Mouse (Mus musculus) limb, embryonic 10.5 days (tissue): ENCODE results near the gene Cntfr. TPM values are rescaled to one million over a fixed set of nuclear protein-coding genes. Genes with fewer than 3 reads are reported as not detected.

Source experiments
- DNase-seq: peaks from one replicate; pipeline ENCODE4 v3.0.0-alpha.2; 2017; ENCODE audit warnings: low spot score
- H3K27ac ChIP-seq: fragments of 300-500 bp; sonication (generic); 2 replicates; pipeline ENCODE4 v1.5.1; 2016; ENCODE audit warnings: mild to moderate bottlenecking
- H3K27me3 ChIP-seq: fragments of 300-500 bp; sonication (generic); 2 replicates; pipeline ENCODE4 v1.6.1; 2016; ENCODE audit warnings: low read depth, mild to moderate bottlenecking; ENCODE audit not compliant: poor library complexity, severe bottlenecking
- H3K36me3 ChIP-seq: fragments of 300-500 bp; sonication (generic); 2 replicates; pipeline ENCODE4 v1.6.1; 2016; ENCODE audit warnings: mild to moderate bottlenecking, moderate library complexity
- H3K4me1 ChIP-seq: fragments of 300-500 bp; sonication (generic); 2 replicates; pipeline ENCODE4 v1.6.1; 2016
- H3K4me3 ChIP-seq: fragments of 300-500 bp; sonication (generic); 2 replicates; pipeline ENCODE4 v1.5.1; 2016; ENCODE audit warnings: mild to moderate bottlenecking, moderate library complexity
- H3K9me3 ChIP-seq: fragments of 300-500 bp; sonication (generic); replicated peaks from 2 replicates; pipeline ENCODE4 v1.6.1; 2016; ENCODE audit warnings: mild to moderate bottlenecking
- WGBS: fragments of 180-500 bp; shearing (Covaris S2); methylation state at CpG from one replicate; pipeline ENCODE4 v1.1.7; 2016; 5-methylcytosine and 5-hydroxymethylcytosine counted together
- polyA plus RNA-seq: library from polyadenylated mRNA; unstranded; fragments of >200 nt; fragmentation: Nextera tagmentation; extraction: Ambion mirVana; gene quantifications from 2 replicates; pipeline ENCODE4 v1.2.1, GENCODE M21; 2016

The Cntfr gene
- polyA plus RNA-seq, 1 experiment from 2014 or later: 6.1 TPM

- WGBS: 31% methylated on average over 6 of the region's 6 CpGs
- Histone ChIP-seq H3K9me3 (no peaks in the 10 kb centered on the region), H3K27ac (peak overlapping the region; percentile 7), H3K4me1 (peaks cover 44% of the 10 kb centered on the region), H3K27me3 (0 out of 2 replicates have a peak, but pooled peaks cover 5% of the 10 kb centered on the region), H3K4me3 (no peak overlapping the region), H3K36me3 (peaks cover 47% of the 10 kb centered on the region)
- no peak for DNase-seq
Observed at GRCm38 (mm10) chr4:41716834-41717233, 19.9 kb upstream of the Cntfr start.

- 84% methylated on average over 5 of the region's 5 CpGs for WGBS
- Histone ChIP-seq H3K4me1 (peaks cover 46% of the 10 kb centered on the region), H3K27ac (no peak overlapping the region), H3K36me3 (peaks cover 60% of the 10 kb centered on the region), H3K27me3 (0 out of 2 replicates have a peak, but pooled peaks cover 5% of the 10 kb centered on the region), H3K9me3 (no peaks in the 10 kb centered on the region), H3K4me3 (no peak overlapping the region)
- no peak for DNase-seq
Observed at GRCm38 (mm10) chr4:41715596-41715995, 18.7 kb upstream of the Cntfr start.

- Histone ChIP-seq H3K4me1 (peaks cover 46% of the 10 kb centered on the region), H3K36me3 (peaks cover 62% of the 10 kb centered on the region), H3K9me3 (no peaks in the 10 kb centered on the region), H3K27ac (no peak overlapping the region), H3K27me3 (0 out of 2 replicates have a peak, but pooled peaks cover 5% of the 10 kb centered on the region), H3K4me3 (no peak overlapping the region)
- DNase-seq: no peak
- WGBS: 77% methylated on average over 8 of the region's 8 CpGs
Observed at GRCm38 (mm10) chr4:41715082-41715481, 18.2 kb upstream of the Cntfr start.

- Histone ChIP-seq H3K9me3 (no peaks in the 10 kb centered on the region), H3K27me3 (0 out of 2 replicates have a peak, but pooled peaks cover 5% of the 10 kb centered on the region), H3K27ac (no peak overlapping the region), H3K4me3 (peak overlapping the region; percentile 79; the same call in 1 of the 2 replicates), H3K4me1 (peaks cover 46% of the 10 kb centered on the region), H3K36me3 (peaks cover 55% of the 10 kb centered on the region)
- peak; percentile 67 for DNase-seq
- WGBS: 17% methylated on average over 8 of the region's 8 CpGs
Observed at GRCm38 (mm10) chr4:41714276-41714675, 17.4 kb upstream of the Cntfr start.

DNA sequence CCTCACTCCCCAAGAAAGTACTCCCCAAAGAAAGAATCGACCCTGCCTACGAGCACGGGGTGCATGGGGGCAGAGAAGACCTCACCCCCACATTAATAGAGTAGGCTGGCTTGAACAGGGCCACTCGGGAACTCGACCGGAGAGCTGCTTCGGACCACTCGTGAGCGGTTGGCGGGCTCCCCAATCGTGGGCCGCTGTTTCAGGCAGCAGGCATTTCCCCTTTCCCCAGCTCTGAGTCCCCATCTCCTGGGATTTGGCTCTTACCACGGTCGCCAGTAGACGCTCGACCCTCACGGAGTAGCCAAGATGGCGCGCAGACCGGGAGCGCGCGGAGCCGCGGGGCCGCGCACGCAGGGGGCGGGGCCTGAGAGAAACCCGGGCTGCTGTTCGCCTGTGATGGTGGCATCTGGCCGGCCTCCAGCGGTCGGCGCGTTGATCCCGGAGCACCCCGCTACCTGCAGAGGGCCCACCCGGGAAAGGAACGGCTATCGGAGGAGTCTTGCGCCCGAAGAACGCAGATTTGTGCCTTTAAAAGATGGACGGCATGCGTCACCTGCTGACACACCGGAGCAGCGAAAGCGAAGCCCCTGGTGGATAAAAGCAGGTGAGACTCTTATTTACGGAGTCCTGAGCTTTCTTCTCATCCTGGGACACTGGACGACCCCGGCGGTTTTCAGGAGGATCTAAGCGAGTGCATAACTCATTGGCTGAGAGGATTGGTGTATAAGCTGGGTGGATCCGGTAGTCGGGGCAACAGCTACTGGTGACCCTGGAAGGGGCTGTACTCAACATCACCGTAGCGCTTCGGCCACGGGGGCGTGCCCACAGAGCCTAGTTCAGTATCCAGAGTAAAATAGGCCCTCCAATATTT lies 16.5 kb upstream of the Cntfr start, which contains the start of gene Rpp25l:
Rpp25l (minus strand) TSS at position 338 of the 871 bp plus-strand sequence.
- Histone ChIP-seq H3K27me3 (0 out of 2 replicates have a peak, but pooled peaks cover 5% of the 10 kb centered on the region), H3K4me3 (peak within 1 kb of the TSS; percentile 79), H3K4me1 (peaks cover 50% of the 10 kb centered on the region), H3K36me3 (peaks cover 47% of the 10 kb centered on the region), H3K27ac (peak within 1 kb of the TSS; percentile 95), H3K9me3 (no peaks in the 10 kb centered on the region)
- DNase-seq: peak; percentile 94
- under 1% methylated on average over 61 of the region's 61 CpGs for WGBS

DNA sequence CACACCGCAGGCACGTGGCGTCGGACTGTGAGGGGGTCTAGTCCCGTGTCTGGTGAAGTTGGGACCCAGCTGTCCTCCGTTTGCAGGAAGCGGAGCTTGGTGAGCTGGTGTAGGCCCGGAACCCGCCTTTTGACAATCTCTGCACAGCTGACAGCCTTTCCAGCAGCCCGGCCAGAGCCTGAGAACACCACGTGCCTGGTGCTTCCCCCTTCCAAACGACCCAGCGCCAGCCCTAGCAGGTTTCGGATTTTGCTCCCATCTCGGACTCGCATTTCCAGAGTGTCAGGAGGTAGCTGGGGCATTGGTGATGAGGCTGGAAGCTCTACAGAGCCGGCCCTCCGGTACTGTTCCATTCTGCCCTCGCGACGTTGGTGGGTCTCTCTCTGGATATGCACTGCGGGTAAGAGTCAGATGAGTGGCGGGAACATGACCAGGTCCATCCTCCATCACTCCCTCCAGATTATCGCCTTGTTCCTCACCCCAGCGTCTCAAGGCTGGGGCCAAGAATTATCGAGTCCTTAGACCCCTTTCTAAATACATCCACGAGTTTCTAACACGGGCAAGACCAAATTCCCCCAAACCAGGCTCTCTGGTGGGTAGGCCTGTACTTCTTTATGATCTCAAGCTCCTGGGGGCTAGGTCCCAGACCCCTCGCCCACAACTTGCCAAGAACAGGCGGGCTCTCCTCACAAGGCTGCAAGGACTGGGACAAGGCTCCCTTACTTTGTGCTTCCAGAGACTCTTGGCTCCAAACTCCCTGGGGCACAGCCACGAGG lies 15.7 kb upstream of the Cntfr start:
- Histone ChIP-seq H3K4me1 (peaks cover 58% of the 10 kb centered on the region), H3K4me3 (peak overlapping the region; percentile 79), H3K27me3 (peaks cover 11% of the 10 kb centered on the region; the same call in 1 of the 2 replicates), H3K9me3 (no peaks in the 10 kb centered on the region), H3K36me3 (peaks cover 39% of the 10 kb centered on the region), H3K27ac (peak overlapping the region; percentile 95)
- WGBS: 55% methylated on average over 31 of the region's 31 CpGs
- DNase-seq: no peak

GRCm38 (mm10) chr4:41711705-41712375 lies 15.0 kb upstream of the Cntfr start:
- peaks cover 15% of the 10 kb centered on the region; the same call in 1 of the 2 replicates for H3K27me3 ChIP-seq
- DNase-seq: no peak
- no peaks in the 10 kb centered on the region for H3K9me3 ChIP-seq
- H3K4me1 ChIP-seq: peaks cover 58% of the 10 kb centered on the region
- 83% methylated on average over 16 of the region's 16 CpGs for WGBS
- H3K27ac ChIP-seq: peak overlapping the region; percentile 95; the same call in 1 of the 2 replicates
- H3K4me3 ChIP-seq: peak overlapping the region; percentile 79
- H3K36me3 ChIP-seq: peaks cover 33% of the 10 kb centered on the region

- Histone ChIP-seq H3K4me1 (peaks cover 56% of the 10 kb centered on the region), H3K9me3 (no peaks in the 10 kb centered on the region), H3K27ac (no peak overlapping the region), H3K36me3 (peaks cover 23% of the 10 kb centered on the region), H3K27me3 (peaks cover 31% of the 10 kb centered on the region), H3K4me3 (no peak overlapping the region)
- WGBS: 66% methylated on average over 4 of the region's 4 CpGs
- DNase-seq: no peak
Observed at GRCm38 (mm10) chr4:41710229-41710628, 13.3 kb upstream of the Cntfr start.

DNA sequence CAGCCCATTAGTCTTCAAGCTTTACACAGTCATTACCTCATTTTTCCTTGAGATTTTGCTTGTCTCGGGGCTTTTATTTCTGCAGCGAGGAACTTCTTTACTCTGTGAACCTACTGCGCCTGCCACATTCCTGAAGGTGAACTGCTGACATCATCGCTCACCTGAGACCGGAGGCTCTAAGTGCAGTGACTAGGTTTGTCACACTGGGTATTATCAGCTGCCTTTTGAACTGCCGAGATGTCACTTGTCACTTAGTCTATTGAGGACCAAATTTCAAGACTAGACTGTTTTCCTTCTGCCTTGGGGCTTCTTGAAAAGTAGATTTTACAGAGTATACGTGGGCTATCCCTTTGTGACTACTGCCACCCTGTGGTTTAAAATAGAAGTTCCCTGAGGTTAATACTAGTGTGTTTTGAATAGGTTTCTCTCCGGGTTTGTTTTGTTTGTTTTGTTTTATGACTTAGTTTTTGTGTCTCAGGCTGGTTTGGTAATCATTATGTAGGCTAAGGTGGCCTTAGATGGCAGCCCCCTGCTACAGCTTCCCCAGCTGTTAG lies 11.4 kb upstream of the Cntfr start:
- peaks cover 23% of the 10 kb centered on the region for H3K36me3 ChIP-seq
- DNase-seq: no peak
- 41% methylated on average over 8 of the region's 8 CpGs for WGBS
- no peak overlapping the region for H3K27ac ChIP-seq
- no peaks in the 10 kb centered on the region for H3K9me3 ChIP-seq
- H3K4me1 ChIP-seq: peaks cover 57% of the 10 kb centered on the region
- H3K4me3 ChIP-seq: no peak overlapping the region
- H3K27me3 ChIP-seq: peaks cover 44% of the 10 kb centered on the region

DNA sequence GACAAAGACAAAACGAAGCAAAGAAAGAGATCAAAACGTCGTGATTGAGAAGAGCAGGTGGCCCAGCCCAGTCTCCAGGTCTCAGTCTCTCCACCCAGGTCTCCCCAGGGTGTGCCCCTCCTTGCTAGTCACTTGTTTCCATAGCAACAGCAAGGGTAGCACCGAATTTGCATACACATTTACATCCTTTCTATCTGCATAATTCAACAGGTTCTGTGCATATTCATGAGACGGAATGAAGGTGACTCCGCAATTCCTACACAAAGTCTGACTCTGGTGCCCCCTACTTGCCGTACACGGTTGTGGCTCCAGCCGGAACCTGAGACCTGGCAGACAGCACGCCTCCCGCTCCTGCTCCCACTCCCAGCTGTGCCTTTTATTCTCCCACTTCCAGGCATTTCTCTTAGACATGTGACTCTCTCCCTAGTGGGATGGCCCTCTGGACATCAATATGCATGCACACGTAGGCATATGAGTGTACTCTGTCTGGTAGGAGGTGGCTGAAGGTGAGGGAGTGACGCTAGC lies 10.2 kb upstream of the Cntfr start:
- WGBS: 2% methylated on average over 13 of the region's 13 CpGs
- peak; percentile 74 for DNase-seq

DNA sequence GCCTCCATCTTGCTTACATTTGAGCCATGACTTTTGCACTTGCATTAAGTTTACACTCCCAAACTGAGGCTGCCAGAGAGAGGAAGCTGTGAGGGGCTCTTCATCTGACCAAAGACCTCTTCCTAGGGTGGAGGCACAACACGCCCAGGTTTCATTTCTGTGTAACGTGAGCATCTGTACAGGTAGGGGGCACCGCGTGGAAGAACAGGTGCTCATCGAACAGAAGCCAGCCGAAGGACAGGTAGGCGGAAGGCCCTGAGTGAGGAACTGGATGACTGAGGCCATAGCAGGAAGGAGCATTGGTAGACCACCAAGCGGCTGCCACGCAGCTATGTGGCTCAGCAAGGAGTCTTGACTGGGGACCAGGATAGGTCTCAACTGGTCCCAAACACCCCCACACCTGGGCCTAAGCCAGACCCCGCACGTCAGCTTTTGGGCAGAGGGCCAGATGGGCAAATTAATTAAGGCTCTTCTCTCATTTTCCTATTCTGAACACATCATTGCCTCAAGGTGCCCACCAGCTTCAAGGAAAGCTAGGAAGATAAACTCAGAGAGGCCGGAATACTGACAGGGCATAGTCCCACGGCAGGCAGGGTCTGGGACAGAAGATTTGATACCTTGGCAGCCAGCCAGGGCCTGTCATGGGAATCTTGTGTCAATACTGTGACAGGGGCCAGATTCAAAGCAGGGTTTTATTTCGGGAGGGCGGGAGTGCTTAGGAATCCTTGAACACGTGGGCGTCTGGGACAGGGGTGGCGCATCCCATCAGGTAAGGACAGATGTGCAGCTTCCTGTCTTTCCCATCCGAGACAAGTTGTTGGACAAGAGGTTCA lies 9.2 kb upstream of the Cntfr start:
- no peaks in the 10 kb centered on the region for H3K9me3 ChIP-seq
- H3K36me3 ChIP-seq: peaks cover 10% of the 10 kb centered on the region
- H3K4me1 ChIP-seq: peaks cover 41% of the 10 kb centered on the region
- WGBS: 75% methylated on average over 19 of the region's 19 CpGs
- H3K27ac ChIP-seq: no peak overlapping the region
- no peak for DNase-seq
- no peak overlapping the region for H3K4me3 ChIP-seq
- peaks cover 44% of the 10 kb centered on the region for H3K27me3 ChIP-seq

More for the DNA sequence above, 10.2 kb upstream of the Cntfr start:
- no peak overlapping the region for H3K4me3 ChIP-seq
- H3K4me1 ChIP-seq: peaks cover 49% of the 10 kb centered on the region
- no peaks in the 10 kb centered on the region for H3K9me3 ChIP-seq
- no peak overlapping the region for H3K27ac ChIP-seq
- H3K36me3 ChIP-seq: peaks cover 19% of the 10 kb centered on the region
- H3K27me3 ChIP-seq: peaks cover 44% of the 10 kb centered on the region
